Mouse (Mus musculus) myocyte (in vitro differentiated cells): ENCODE measurements around the gene Zhx3.

Source experiments
- POLR2A ChIP-seq: IDR thresholded peaks from one replicate; pipeline ENCODE4 v1.6.1; 2011; ENCODE audit warnings: low read depth, mild to moderate bottlenecking, control low read depth, moderate library complexity; ENCODE audit not compliant: insufficient read length
- TCF3 ChIP-seq: IDR thresholded peaks from one replicate; pipeline ENCODE4 v1.6.1; 2011; ENCODE audit warnings: low read depth, control low read depth; ENCODE audit not compliant: insufficient read length
- USF1 ChIP-seq: IDR thresholded peaks from one replicate; pipeline ENCODE4 v1.6.1; 2011; ENCODE audit warnings: low read depth, mild to moderate bottlenecking, control low read depth, moderate library complexity

DNA sequence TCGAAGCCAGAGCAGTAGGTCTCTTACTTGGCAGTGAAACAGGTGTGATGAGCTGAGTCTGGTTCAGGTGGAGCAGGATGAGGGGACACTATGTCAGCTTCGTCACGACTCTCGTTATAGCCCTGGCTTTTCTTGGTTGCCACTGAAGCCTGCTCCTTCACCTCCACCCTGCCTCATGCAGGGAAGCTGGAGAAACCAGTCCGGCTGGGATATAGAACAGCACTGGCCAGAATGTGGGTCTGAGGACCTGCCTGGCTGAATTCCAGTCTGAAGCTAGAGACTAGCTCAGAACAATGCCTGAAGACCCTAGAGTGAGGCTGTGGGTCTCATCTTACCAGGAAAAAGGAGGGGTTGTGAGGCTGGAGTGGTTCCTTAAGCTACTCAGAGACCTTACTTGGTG is 18.2 kb upstream of the Zhx3 start:
- TF ChIP-seq POLR2A (no peak), USF1 (no peak), TCF3 (no peak)
